Mouse (Mus musculus) bone marrow macrophage, adult 2 months (primary cell): ENCODE data around the gene Med12l.

Source experiments
- CTCF ChIP-seq: IDR thresholded peaks from 2 replicates; pipeline ENCODE4 v1.5.1; 2012; ENCODE audit warnings: low read depth, mild to moderate bottlenecking, low read length, moderate library complexity
- POLR2A ChIP-seq: IDR thresholded peaks from 2 replicates; pipeline ENCODE4 v1.6.1; 2012; ENCODE audit warnings: mild to moderate bottlenecking, low read depth, low read length, borderline replicate concordance

DNA sequence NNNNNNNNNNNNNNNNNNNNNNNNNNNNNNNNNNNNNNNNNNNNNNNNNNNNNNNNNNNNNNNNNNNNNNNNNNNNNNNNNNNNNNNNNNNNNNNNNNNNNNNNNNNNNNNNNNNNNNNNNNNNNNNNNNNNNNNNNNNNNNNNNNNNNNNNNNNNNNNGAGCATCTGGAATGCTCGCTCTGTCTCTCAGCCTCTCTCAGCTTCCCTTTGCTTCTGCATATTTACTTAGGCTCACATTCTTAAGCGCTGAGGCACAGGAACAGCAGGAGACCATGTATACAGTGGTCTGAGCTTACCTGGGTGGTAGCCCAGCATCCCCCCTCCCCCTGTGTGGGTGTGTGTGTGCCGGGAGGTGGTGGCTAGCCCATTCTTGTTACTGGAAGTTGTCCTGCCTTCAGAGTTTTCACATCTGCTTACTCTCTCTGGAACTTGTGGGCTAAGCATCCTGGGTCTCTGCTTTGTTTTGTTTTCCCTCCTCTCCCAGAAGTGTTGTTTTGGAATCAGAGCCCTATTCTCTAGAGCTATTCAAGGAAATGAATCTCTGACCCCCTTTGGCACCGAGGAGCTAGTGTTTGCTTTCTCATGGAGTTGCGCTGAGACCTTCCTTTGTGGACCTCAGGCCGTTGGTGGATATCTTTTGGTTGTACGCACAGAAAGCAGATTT lies 115.6 kb downstream of the Med12l start:
- no peak for TF ChIP-seq CTCF
- TF ChIP-seq POLR2A, result no peak
